Mouse (Mus musculus) left cerebral cortex, adult 2 months (tissue): ENCODE results near the gene Dock9. TPM values are rescaled to one million over a fixed set of nuclear protein-coding genes. Genes with fewer than 3 reads are reported as not detected.

Source experiments
- DNase-seq, 2 experiments: peaks; one replicate each; pipeline ENCODE4 v3.0.0; 2021 to 2022; ENCODE audit warnings: low spot score in 2 of 2, mixed read lengths in 1 of 2; ENCODE audit errors: extremely low spot score in 1 of 2
- H3K27ac ChIP-seq: fragments of 200-600 bp; 2 replicates; pipeline ENCODE4 v1.8.1; 2022
- H3K4me3 ChIP-seq: fragments of 200-600 bp; 2 replicates; pipeline ENCODE4 v1.8.1; 2022
- CTCF ChIP-seq: fragments of 200-600 bp; IDR thresholded peaks from 2 replicates; pipeline ENCODE4 v1.8.1; 2022; ENCODE audit warnings: antibody characterized with exemption, mild to moderate bottlenecking, moderate library complexity
- intact Hi-C: fragments of 180-260 bp; cut with DNase I; formaldehyde crosslinking; loops from one replicate; pipeline ENCODE4 v1.15.1; 2025
- total RNA-seq, 2 experiments: library from RNA; stranded (reverse); gene quantifications; 2 replicates each; pipeline ENCODE4 v1.2.3; 2021

Gene Dock9
- total RNA-seq, 2 experiments from 2014 or later: 87.1 to 91.6 TPM

GRCm38 (mm10) chr14:121752686-121753426 lies 44.8 kb downstream of the Dock9 start:
- Histone ChIP-seq H3K27ac (no peak overlapping the region), H3K4me3 (no peak overlapping the region)
- intact Hi-C loops: loop anchor here (1.0 kb wide), 1 partner anchor 165 kb away; no protein-coding TSS in a partner anchor
- DNase-seq: no peak
- peak; percentile 72 for TF ChIP-seq CTCF

GRCm38 (mm10) chr14:121749606-121750005 lies 48.0 kb downstream of the Dock9 start:
- intact Hi-C loops: no loop called here
- no peak for DNase-seq
- TF ChIP-seq CTCF: no peak
- Histone ChIP-seq H3K4me3 (no peak overlapping the region), H3K27ac (no peak overlapping the region)

GRCm38 (mm10) chr14:121749084-121749483 lies 48.6 kb downstream of the Dock9 start:
- intact Hi-C loops: no loop called here
- Histone ChIP-seq H3K4me3 (no peak overlapping the region), H3K27ac (no peak overlapping the region)
- TF ChIP-seq CTCF: no peak
- no peak for DNase-seq

GRCm38 (mm10) chr14:121747360-121747759 lies 50.3 kb downstream of the Dock9 start:
- no peak for TF ChIP-seq CTCF
- intact Hi-C loops: no loop called here
- DNase-seq: no peak
- Histone ChIP-seq H3K4me3 (no peak overlapping the region), H3K27ac (no peak overlapping the region)

- no peak for DNase-seq
- no peak for TF ChIP-seq CTCF
- H3K4me3 ChIP-seq: no peak overlapping the region
- intact Hi-C loops: no loop called here
- H3K27ac ChIP-seq: no peak overlapping the region
Observed at GRCm38 (mm10) chr14:121743787-121744417, 53.7 kb downstream of the Dock9 start.

GRCm38 (mm10) chr14:121738431-121739403 lies 58.9 kb downstream of the Dock9 start:
- DNase-seq: peak; percentile 40 to 42
- Histone ChIP-seq H3K27ac (peak overlapping the region; percentile 87), H3K4me3 (peak overlapping the region; percentile 53)
- intact Hi-C loops: loop anchor here (1.0 to 5.0 kb wide), 3 partner anchors 101 to 142 kb away; no protein-coding TSS in a partner anchor
- no peak for TF ChIP-seq CTCF

- peak overlapping the region; percentile 53 for H3K4me3 ChIP-seq
- intact Hi-C loops: loop anchor here (5.0 kb wide), 1 partner anchor 100 kb away; no protein-coding TSS in a partner anchor
- H3K27ac ChIP-seq: peak overlapping the region; percentile 87
- TF ChIP-seq CTCF: no peak
- peak in 1 of 2 experiments; percentile 49 for DNase-seq
Observed at GRCm38 (mm10) chr14:121737277-121737676, 60.4 kb downstream of the Dock9 start.

GRCm38 (mm10) chr14:121735678-121736077 lies 62.0 kb downstream of the Dock9 start:
- no peak for DNase-seq
- no peak overlapping the region for H3K4me3 ChIP-seq
- intact Hi-C loops: loop anchor here (5.0 kb wide), 1 partner anchor 98 kb away; no protein-coding TSS in a partner anchor
- TF ChIP-seq CTCF: peak; percentile 60
- no peak overlapping the region for H3K27ac ChIP-seq

- no peak for DNase-seq
- TF ChIP-seq CTCF: no peak
- intact Hi-C loops: no loop called here
- H3K27ac ChIP-seq: no peak overlapping the region
- H3K4me3 ChIP-seq: no peak overlapping the region
Observed at GRCm38 (mm10) chr14:121734217-121734616, 63.4 kb downstream of the Dock9 start.

GRCm38 (mm10) chr14:121733694-121734093 lies 63.9 kb downstream of the Dock9 start:
- Histone ChIP-seq H3K27ac (0 out of 2 replicates have a peak overlapping the region, but pooled peaks have one; percentile 15), H3K4me3 (no peak overlapping the region)
- DNase-seq: no peak
- no peak for TF ChIP-seq CTCF
- intact Hi-C loops: no loop called here

GRCm38 (mm10) chr14:121732196-121732595 lies 65.4 kb downstream of the Dock9 start:
- Histone ChIP-seq H3K4me3 (no peak overlapping the region), H3K27ac (no peak overlapping the region)
- no peak for DNase-seq
- no peak for TF ChIP-seq CTCF
- intact Hi-C loops: no loop called here
